Mouse (Mus musculus) spleen, embryonic (tissue): Measurements from ENCODE around the gene Tns3.

Experiments used
- CTCF ChIA-PET: fragments of 350-600 bp; sonication (Branson Sonifier 250); formaldehyde crosslinking; loops from one replicate; lab custom pipeline; 2022; lab: Charles Lee

Gene Tns3

GRCm38 (mm10) chr11:8532771-8533170, 131.6 kb downstream of the Tns3 start:
- CTCF ChIA-PET = interaction anchor here (1.4 kb wide), 1 partner anchor 12 kb away, joined by 4 read pairs; no protein-coding TSS in a partner anchor

- CTCF ChIA-PET = interaction anchor here (1.4 kb wide), 1 partner anchor 12 kb away, joined by 4 read pairs; no protein-coding TSS in a partner anchor
Observed at GRCm38 (mm10) chr11:8532112-8532747, 132.1 kb downstream of the Tns3 start.

- CTCF ChIA-PET = no interaction called here
Observed at GRCm38 (mm10) chr11:8530506-8530905, 133.8 kb downstream of the Tns3 start.

- CTCF ChIA-PET = no interaction called here
Observed at GRCm38 (mm10) chr11:8530036-8530435, 134.3 kb downstream of the Tns3 start.

- CTCF ChIA-PET = interaction anchor here (0.6 to 1.1 kb wide), 3 partner anchors 30 to 381 kb away, joined by 3 to 11 read pairs (median 3); no protein-coding TSS in a partner anchor
Observed at GRCm38 (mm10) chr11:8525463-8526145, 138.7 kb downstream of the Tns3 start.

GRCm38 (mm10) chr11:8523344-8524126, 140.8 kb downstream of the Tns3 start:
- CTCF ChIA-PET = no interaction called here

GRCm38 (mm10) chr11:8513359-8514253, 150.7 kb downstream of the Tns3 start:
- CTCF ChIA-PET = no interaction called here

- CTCF ChIA-PET = no interaction called here
Observed at GRCm38 (mm10) chr11:8510294-8510693, 154.0 kb downstream of the Tns3 start.

- CTCF ChIA-PET = no interaction called here
Observed at GRCm38 (mm10) chr11:8509614-8510013, 154.7 kb downstream of the Tns3 start.

- CTCF ChIA-PET = no interaction called here
Observed at GRCm38 (mm10) chr11:8503735-8504134, 160.6 kb downstream of the Tns3 start.

GRCm38 (mm10) chr11:8500855-8501254, 163.5 kb downstream of the Tns3 start:
- CTCF ChIA-PET = no interaction called here

- CTCF ChIA-PET = no interaction called here
Observed at GRCm38 (mm10) chr11:8497136-8497535, 167.2 kb downstream of the Tns3 start.

GRCm38 (mm10) chr11:8496686-8497085, 167.6 kb downstream of the Tns3 start:
- CTCF ChIA-PET = no interaction called here

GRCm38 (mm10) chr11:8495801-8496200, 168.5 kb downstream of the Tns3 start:
- CTCF ChIA-PET = interaction anchor here (0.7 kb wide), 1 partner anchor 30 kb away, joined by 11 read pairs; no protein-coding TSS in a partner anchor

- CTCF ChIA-PET = no interaction called here
Observed at GRCm38 (mm10) chr11:8495036-8495435, 169.3 kb downstream of the Tns3 start.

GRCm38 (mm10) chr11:8493931-8494490, 170.3 kb downstream of the Tns3 start:
- CTCF ChIA-PET = no interaction called here

GRCm38 (mm10) chr11:8492332-8492731, 172.0 kb downstream of the Tns3 start:
- CTCF ChIA-PET = no interaction called here

GRCm38 (mm10) chr11:8488248-8488647, 176.1 kb downstream of the Tns3 start:
- CTCF ChIA-PET = no interaction called here

- CTCF ChIA-PET = no interaction called here
Observed at GRCm38 (mm10) chr11:8486552-8486951, 177.8 kb downstream of the Tns3 start.

GRCm38 (mm10) chr11:8484538-8484937, 179.8 kb downstream of the Tns3 start:
- CTCF ChIA-PET = no interaction called here

- CTCF ChIA-PET = no interaction called here
Observed at GRCm38 (mm10) chr11:8482721-8483120, 181.6 kb downstream of the Tns3 start.
